Mouse (Mus musculus) brain, embryonic 14.5 days (tissue): Measurements from ENCODE around the gene Als2cr12. TPM values are rescaled to one million over a fixed set of nuclear protein-coding genes. Genes with fewer than 3 reads are reported as not detected.

Experiments
- DNase-seq: peaks from one replicate; pipeline ENCODE4 v3.0.0-alpha.2; 2011; ENCODE audit warnings: low read depth
- CTCF ChIP-seq: fragments of 200-500 bp; IDR thresholded peaks from 2 replicates; pipeline ENCODE4 v1.5.1; 2012; ENCODE audit warnings: inconsistent platforms, mild to moderate bottlenecking, moderate library complexity, borderline replicate concordance; ENCODE audit not compliant: insufficient read depth, insufficient read length; ENCODE audit errors: extremely low read depth
- POLR2A ChIP-seq: fragments of 200-500 bp; IDR thresholded peaks from 2 replicates; pipeline ENCODE4 v1.6.1; 2012; ENCODE audit warnings: mild to moderate bottlenecking, inconsistent platforms, borderline replicate concordance; ENCODE audit not compliant: poor library complexity, insufficient read depth, insufficient read length, severe bottlenecking; ENCODE audit errors: extremely low read depth
- polyA plus RNA-seq: library from polyadenylated mRNA; depleted of rRNA; stranded (reverse); fragments of >200 nt; gene quantifications from 2 replicates; pipeline ENCODE4 v1.2.3, GENCODE M21; 2012

Als2cr12 gene
- polyA plus RNA-seq, 1 experiment: not detected

DNA sequence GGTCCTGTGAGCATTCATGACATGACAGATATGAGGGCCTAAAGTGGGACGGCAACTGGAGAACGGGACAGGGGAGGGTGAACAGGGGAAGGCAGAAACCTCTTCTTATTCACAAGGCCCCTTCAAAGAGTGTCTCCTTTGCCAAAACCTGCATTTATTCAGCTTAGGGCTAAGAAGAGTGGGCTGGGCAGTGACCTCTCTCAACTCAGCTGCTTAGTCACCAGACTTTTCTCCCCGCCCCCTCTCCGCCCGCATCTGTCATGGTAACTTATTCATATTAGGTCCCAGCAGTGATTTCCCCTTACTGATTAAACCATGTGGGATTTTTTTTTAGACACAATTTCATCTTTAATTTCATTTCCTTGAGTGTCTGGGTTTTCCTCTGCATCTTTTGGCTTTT, 30.0 kb upstream of the Als2cr12 start:
- TF ChIP-seq POLR2A (no peak), CTCF (no peak)
- no peak for DNase-seq

DNA sequence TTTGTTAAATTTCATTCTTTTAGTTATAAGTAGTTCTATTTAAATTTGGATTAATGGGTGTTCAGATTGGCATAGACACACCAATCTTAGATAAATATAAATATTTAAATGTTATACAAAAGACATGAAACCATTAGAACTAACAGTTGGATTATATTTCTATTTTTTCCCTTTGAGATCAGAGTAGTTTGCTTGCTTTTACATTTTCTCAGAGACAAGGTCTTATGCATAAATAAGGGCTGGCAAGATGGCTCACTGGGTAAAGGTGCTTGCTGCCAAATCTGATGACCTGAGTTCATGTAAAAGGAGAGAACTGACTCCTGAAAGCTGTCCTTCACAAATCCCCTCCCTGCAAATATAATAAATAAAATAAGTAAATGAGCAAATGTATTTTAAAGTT, 29.3 kb upstream of the Als2cr12 start:
- DNase-seq: no peak
- no peak for TF ChIP-seq POLR2A
- TF ChIP-seq CTCF: no peak

DNA sequence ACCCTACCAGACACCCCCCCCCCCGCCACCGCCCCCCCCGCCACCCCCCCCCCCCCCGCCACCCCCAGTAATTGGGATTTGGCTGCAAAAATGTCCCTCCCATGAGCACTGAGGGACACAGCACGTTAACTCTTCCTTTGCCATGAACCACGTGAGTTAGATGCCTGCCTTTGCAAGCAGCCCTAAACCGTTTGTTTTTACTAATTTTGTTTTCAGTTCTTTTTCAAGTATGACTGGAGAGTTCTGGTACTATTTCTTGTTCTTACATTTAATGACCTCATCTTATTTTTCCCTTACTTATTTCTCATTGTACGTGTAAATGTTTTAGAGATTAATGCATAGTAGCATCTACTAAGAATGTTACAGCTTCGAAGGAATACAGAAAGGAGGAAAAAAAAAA, 28.7 kb upstream of the Als2cr12 start:
- no peak for TF ChIP-seq POLR2A
- TF ChIP-seq CTCF: no peak
- peak; percentile 29 for DNase-seq

DNA sequence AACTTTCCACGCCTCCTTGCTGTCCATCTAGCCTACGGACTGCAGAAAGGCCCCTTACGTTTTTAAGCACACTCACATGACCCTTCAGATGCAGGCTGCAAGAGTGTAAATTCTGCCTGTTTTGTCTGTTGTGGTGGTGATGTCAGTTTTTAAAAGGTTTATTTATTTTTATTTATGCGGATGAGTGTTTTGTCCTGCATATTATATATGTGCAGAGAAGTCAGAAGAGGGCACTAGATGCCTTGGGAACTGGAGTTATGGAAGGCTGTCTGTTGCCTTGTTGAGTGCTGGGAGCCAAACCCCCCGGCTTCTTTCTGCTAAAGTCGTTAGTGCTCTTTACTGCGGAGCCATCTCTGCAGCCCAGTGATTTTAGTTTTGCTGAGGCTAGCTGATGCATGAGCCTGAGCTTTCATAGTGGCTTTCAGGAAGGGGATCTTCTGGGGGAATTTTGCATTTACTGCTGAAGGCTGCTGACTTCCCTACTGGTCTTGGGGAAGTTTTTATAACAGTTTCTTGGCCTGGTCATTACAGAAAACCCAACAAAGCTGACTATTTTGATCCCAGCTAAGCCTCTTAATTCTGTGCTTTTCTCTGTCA, 28.1 kb upstream of the Als2cr12 start:
- peak; percentile 15 for DNase-seq
- TF ChIP-seq CTCF (no peak), POLR2A (no peak)

DNA sequence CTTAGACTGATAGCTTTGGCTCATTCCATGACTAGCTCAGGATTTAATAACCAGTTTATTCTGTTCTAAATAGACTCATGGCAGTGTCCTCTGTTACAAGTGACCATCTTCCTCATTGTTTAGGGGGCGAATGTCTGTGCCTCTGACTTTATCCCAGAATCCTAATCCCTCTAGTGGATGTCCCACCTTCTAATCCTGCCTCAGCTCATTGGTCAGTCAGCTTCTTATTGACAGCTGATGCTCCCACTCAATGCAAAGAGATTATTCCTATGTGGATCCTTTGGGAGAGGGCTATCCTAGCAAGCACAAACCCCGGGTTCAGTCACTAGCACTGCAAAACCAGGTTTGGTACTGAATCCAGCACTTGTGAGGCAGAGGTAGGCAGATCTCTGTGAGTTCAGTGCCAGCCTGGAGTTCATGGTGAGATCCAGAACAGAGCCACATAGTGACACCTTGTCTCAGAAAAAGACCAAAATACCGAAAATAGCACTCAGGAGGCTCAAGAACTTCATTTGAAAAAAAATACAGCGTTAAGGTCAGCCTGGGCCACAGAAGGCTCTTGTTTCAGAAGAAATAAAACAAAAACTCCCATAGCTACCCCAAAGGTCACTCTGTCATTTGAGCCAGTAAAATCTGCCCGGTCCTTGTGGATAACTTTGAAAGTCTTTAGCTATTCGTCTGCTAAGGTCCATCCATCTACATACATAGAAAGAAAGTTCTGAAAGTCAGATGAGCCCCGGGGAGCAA, 27.4 kb upstream of the Als2cr12 start:
- TF ChIP-seq CTCF (no peak), POLR2A (no peak)
- no peak for DNase-seq

DNA sequence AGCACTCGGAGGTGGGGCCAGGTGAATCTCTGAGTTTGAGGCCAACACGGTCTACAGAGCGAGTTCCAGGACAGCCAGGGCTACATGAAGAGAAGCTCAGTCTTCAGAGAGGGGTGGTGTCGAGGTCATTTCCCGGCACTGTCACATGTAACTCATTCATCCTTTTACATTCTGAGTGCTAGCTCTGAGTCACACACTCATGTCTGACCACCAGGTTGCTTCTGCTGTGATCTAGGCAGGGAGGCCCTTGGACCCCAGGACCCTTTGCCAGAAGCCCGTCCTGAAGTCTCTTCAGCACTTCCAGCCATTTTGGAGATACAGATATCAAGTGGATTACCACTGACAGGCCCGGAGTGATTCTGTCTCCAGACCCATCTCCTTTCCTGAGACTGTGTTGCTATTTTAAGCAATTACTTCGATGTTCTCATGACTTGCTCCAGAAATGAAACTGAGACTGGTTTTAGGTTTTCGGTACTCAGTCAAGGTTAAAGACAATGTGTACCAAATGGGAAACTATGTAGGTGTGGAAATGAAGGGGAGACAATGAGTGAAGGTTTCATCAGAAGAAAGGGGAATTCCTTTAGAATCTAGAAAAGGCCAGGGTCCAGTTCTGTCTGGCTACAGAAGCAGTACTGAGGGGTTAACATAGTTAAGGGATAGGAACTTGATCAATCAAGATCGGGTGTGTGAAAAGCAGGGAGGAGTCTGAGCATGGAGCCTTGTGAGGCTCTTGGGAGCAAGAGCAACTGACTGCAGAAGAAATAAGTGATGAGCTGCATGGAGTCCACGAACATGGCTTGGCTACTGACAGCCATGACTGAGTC, 26.5 kb upstream of the Als2cr12 start:
- TF ChIP-seq CTCF (no peak), POLR2A (no peak)
- no peak for DNase-seq

DNA sequence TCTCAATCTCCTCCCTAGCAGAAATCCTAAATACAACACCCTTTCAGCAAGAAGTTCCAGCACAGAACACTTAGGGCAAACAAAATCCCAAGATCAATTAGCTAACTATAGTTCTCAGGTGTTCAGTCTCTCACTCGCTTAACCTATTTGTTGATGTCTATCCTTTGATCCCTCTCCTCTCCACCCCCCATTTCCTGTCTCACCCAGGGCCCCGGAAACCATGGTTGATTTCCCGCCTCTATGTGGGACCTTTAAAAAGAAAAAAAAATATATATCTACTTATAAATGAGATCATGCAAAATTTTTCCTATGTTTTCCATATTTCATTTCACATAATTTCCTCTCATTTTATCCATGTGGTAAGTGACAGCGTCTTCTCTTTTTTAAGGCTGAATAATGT, 25.2 kb upstream of the Als2cr12 start:
- TF ChIP-seq POLR2A (no peak), CTCF (no peak)
- DNase-seq: no peak

DNA sequence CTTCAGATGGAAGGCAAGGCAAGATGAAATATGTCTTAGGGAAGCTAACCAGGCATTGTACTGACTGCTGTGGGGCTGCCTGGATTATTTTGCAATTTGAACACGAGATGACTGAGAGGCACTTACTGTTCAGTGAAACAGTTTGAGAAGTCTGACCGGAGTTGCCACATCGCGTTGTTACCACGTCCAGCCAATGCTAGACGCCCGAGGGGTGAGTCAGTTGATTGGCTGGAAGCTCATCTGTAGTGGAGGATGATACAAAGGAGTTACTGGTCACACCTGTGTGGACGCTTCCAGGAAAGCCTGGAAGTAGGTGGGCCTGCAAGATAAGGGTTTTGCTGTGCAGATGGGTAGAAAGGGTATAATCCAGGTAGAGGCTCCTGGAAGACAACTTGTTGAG, 24.3 kb upstream of the Als2cr12 start:
- TF ChIP-seq CTCF: no peak
- no peak for TF ChIP-seq POLR2A
- no peak for DNase-seq

DNA sequence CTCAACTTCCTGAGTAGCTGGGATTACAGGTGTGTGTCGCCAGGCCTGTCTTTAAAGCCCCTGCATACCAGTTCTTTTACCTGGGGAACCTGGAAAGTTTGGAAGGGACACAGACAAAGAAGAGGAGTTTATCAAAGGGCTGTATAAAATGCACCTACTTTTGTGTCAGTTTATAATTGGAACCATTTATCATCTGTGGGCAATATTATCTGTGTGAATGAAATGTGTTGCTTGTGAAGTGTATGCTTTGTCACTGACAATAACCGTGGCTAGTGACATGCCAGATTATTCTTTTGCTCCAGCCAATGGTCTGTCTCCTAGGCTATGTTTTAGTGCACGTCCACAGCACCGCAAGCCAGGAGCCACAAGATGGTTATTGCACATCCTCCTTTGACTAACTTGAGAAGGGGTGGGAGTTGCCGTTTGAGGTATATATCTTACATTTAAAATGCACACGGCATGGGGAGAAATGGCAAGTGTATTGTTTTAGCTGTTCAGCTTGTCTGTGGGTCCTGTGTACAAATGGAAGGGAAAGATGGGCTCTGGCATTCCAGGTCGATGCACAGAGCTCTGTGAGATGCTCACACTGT, 23.7 kb upstream of the Als2cr12 start:
- DNase-seq: no peak
- TF ChIP-seq CTCF: no peak
- TF ChIP-seq POLR2A: no peak

DNA sequence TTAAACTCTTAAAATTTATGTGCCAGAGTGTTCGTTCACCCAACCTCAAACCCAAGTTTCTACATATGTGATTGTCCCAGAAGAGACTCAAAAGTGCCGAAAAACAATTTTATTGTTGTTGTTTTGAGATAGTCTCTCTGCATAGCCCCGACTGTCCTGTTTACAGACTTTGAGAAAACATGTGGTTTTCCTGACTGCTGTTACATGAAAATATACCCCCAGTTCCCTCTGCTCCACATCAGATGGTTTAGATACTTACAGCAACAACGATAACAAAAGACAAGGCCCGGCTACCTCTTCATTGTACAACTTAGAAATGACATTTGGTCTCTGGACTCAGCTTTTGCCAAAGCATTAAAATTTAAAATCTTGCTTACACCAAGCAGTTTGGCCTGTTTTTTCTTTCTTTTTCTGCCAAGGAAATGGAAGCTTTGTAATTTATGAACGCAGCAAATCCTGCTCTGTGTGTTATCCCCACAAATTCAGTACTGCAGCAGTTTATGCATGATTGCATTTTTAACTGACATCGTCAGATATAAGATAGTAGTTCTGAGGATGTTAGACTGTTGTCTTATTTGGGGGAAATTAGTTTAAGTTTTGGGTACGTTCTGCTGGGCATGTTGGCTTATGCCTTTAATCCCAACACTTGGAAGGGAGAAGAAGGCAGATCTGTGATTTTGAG, 21.9 kb upstream of the Als2cr12 start:
- DNase-seq: no peak
- TF ChIP-seq POLR2A: no peak
- no peak for TF ChIP-seq CTCF

DNA sequence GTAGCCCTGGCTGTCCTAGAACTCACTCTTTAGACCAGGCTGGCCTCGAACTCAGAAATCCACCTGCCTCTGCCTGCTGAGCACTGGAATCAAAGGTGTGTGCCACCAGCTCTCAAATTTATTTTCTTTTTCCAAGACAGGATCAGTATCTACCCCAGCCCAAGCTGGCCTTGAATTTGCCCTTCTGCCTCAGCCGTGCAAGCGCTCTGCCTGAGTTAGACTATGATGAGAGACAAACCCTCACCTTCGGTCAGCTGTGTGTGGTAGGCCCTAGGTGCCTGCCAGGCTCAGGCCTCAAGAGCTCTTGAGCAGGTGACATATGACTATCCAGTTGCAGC, 21.1 kb upstream of the Als2cr12 start:
- TF ChIP-seq POLR2A (no peak), CTCF (no peak)

More for the DNA sequence above, 21.1 kb upstream of the Als2cr12 start:
- no peak for DNase-seq
